Mouse (Mus musculus): ENCODE results near the gene Cip2a. TPM values are rescaled to one million over a fixed set of nuclear protein-coding genes. Genes with fewer than 3 reads are reported as not detected.

Gene Cip2a
- 49.7 TPM for polyA plus RNA-seq (2014; fragmentation: Illumina TruSeq; extraction: RNeasy Lipid Tissue Mini Kit (QIAGEN cat#74804); ENCODE audit: low replicate concordance)

GRCm38 (mm10) chr16:48993559-48994342 lies at the start of gene Cip2a, which contains the start of gene Dzip3:
TSS of gene Cip2a (plus strand) at chr16:48994185.
TSS of gene Dzip3 (minus strand) at chr16:48994165.

GRCm38 (mm10) chr16:49057186-49057585 lies 63.2 kb downstream of the Cip2a start, which contains the start of gene Myh15:
TSS of gene Myh15 (plus strand) at chr16:49057486.

Other genes with a start within 250 kb of the Cip2a start
- 1.4 TPM for gene Trat1, start 222.2 kb upstream of the Cip2a start, polyA plus RNA-seq (2014; fragmentation: Illumina TruSeq; extraction: RNeasy Lipid Tissue Mini Kit (QIAGEN cat#74804); ENCODE audit: low replicate concordance)
- gene Retnlb, start 177.3 kb upstream of the Cip2a start, polyA plus RNA-seq (2014; fragmentation: Illumina TruSeq; extraction: RNeasy Lipid Tissue Mini Kit (QIAGEN cat#74804); ENCODE audit: low replicate concordance): not detected
- gene Retnla, start 151.6 kb upstream of the Cip2a start, polyA plus RNA-seq (2014; fragmentation: Illumina TruSeq; extraction: RNeasy Lipid Tissue Mini Kit (QIAGEN cat#74804); ENCODE audit: low replicate concordance): 3.3 TPM
- gene Retnlg, start 121.6 kb upstream of the Cip2a start, polyA plus RNA-seq (2014; fragmentation: Illumina TruSeq; extraction: RNeasy Lipid Tissue Mini Kit (QIAGEN cat#74804); ENCODE audit: low replicate concordance): 3.7 TPM
- 12.2 TPM for gene Dzip3, start within 50 bp of the Cip2a start, polyA plus RNA-seq (2014; fragmentation: Illumina TruSeq; extraction: RNeasy Lipid Tissue Mini Kit (QIAGEN cat#74804); ENCODE audit: low replicate concordance)
- not detected for gene Myh15, start 63.3 kb downstream of the Cip2a start, polyA plus RNA-seq (2014; fragmentation: Illumina TruSeq; extraction: RNeasy Lipid Tissue Mini Kit (QIAGEN cat#74804); ENCODE audit: low replicate concordance)

Data from small intestine, adult 10 weeks (tissue).